Mouse (Mus musculus): ENCODE results near the gene Lin28a.

DNA sequence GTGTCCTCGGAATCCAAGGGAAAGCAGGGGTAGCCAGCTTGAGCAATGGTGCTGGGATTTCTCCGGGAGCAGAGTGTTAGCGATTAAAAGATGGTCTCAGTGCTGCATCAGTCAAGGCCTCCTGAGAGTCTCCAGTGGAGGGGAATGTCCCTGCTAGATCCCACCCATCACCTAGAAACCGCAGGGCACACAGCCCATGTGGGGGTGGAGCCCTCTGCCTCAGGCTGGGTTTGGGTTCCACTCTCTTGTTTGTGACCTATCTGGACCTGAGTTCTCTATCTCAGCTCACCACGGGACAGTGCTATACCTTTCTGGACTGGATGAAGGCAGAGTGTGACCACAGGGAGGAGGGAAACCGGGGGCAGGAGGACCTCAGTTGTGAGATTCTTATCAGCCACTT, 40.3 kb upstream of the Lin28a start:
- no peak for TF ChIP-seq CTCF (IDR thresholded peaks at IDR 0.05; ENCODE audit: extremely low read depth, insufficient read depth, low read length)
- TF ChIP-seq POLR2A (IDR thresholded peaks at IDR 0.05; ENCODE audit: extremely low read depth, insufficient read depth, low read length), result no peak

Data from cortical plate, adult 2 months (tissue).